Comparison of ENCODE assay signal across 15 mouse cellular contexts in the genomic region with DNA sequence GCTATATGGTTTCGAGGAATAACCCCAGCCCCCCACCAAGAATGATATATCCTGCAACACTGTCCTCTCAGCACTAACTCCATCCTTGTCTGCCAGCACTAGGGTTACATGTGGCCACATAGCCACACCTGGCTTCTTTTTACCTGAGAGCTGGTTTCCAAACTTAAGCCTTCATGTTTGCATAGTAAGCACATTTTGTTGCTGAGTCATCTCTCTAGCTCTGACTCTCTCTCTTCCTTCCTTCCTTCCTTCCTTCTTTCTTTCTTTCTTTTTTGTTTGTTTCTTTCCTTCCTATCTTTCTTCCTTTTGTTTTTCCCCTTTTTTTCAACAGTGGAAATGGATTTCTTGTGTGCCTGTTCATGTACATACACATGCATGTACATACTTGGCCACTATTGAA.
"Had no signal": no experiment of that assay in that cellular context is flagged by ENCODE, and none has a peak within 500 bp of the region (broad histone marks: within the 10 kb centered on the region; RNA-seq: fewer than 3 reads in every experiment).

No protein-coding gene starts in this region.

- H3K27me3 ChIP-seq: neural tube, embryonic 13.5 days; neural tube, embryonic 15.5 days; stomach, embryonic 15.5 days had no signal

- H3K4me1 ChIP-seq: neural tube, embryonic 13.5 days; neural tube, embryonic 15.5 days; stomach, embryonic 15.5 days had no signal

- H3K9me3 ChIP-seq: neural tube, embryonic 13.5 days; neural tube, embryonic 15.5 days; stomach, embryonic 15.5 days had no signal

- H3K9ac ChIP-seq: neural tube, embryonic 13.5 days; neural tube, embryonic 15.5 days; stomach, embryonic 15.5 days had no signal

- H3K36me3 ChIP-seq: neural tube, embryonic 13.5 days; neural tube, embryonic 15.5 days; stomach, embryonic 15.5 days had no signal

- DNase-seq: right cerebral cortex, adult 18-20 months; right cerebral cortex, postnatal 14 days; right cerebral cortex, postnatal 25 days; right cerebral cortex, postnatal 4 days; spleen, adult 18-20 months; thymus, adult 18-20 months; thymus, adult 2 months; thymus, postnatal 14 days; thymus, postnatal 25 days; thymus, postnatal 36 days; thymus, postnatal 4 days had no signal

- H3K4me2 ChIP-seq: neural tube, embryonic 13.5 days; neural tube, embryonic 15.5 days; stomach, embryonic 15.5 days had no signal

- H3K4me3 ChIP-seq: neural tube, embryonic 13.5 days; neural tube, embryonic 15.5 days; stomach, embryonic 15.5 days had no signal

- H3K27ac ChIP-seq: neural tube, embryonic 13.5 days; neural tube, embryonic 15.5 days; stomach, embryonic 15.5 days; stomach, postnatal 0 days had no signal
